Mouse (Mus musculus): Measurements from ENCODE around the gene Rnd2.

DNA sequence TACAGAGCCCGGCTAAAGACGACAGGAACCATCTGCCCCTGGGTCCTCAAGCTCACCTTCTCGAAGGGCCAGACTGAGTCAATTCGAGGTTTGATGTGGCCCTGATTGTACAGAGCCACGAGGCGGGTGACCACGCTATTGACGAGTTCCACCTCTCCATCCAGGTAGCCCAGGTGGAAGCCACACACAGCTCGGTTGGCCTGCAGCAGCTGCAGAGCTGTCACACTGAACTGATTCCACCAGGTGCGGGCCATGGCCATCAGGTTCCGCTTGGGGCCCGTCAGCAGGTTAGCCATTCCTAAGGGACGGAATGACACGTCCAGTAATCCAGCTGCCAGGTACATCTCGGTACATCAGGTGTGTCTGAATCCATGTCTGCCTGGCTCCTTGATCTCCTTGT lies 4.5 kb upstream of the Rnd2 start:
- TF ChIP-seq CTCF (IDR thresholded peaks at IDR 0.05; ENCODE audit: insufficient read depth, low read length), result no peak
- TF ChIP-seq POLR2A (IDR thresholded peaks at IDR 0.05; ENCODE audit: borderline replicate concordance, extremely low read depth, low read depth, low read length), result no peak

Measured in lung, adult 2 months (tissue).